Mouse (Mus musculus): ENCODE data around the gene Gm16253. TPM values are rescaled to one million over a fixed set of nuclear protein-coding genes. Genes with fewer than 3 reads are reported as not detected.
A peak's percentile ranks its signal among the peaks of the same experiment; 100 is the strongest.

Gm16253 gene
- polyA plus RNA-seq, 1 experiment from 2014 or later: 2.1 TPM

GRCm38 (mm10) chr3:96547389-96547960 is 29.3 kb upstream of the Gm16253 start:
- no peak overlapping the region for H3K4me3 ChIP-seq (replicated peaks)
- peaks cover 11% of the 10 kb centered on the region; the same call in 1 of the 2 replicates for H3K4me1 ChIP-seq
- no peak overlapping the region for H3K27ac ChIP-seq
- no peaks in the 10 kb centered on the region for H3K9me3 ChIP-seq (replicated peaks)
- H3K36me3 ChIP-seq: no peaks in the 10 kb centered on the region
- peaks cover 10% of the 10 kb centered on the region; the same call in 1 of the 2 replicates for H3K27me3 ChIP-seq
- no peak overlapping the region for H3K9ac ChIP-seq
- WGBS: 10% methylated on average over 14 of the region's 14 CpGs
- peak; percentile 65; the same call in 1 of the 2 replicates for ATAC-seq (replicated peaks; ENCODE audit: low FRiP score)
- peak overlapping the region; percentile 38 for H3K4me2 ChIP-seq

DNA sequence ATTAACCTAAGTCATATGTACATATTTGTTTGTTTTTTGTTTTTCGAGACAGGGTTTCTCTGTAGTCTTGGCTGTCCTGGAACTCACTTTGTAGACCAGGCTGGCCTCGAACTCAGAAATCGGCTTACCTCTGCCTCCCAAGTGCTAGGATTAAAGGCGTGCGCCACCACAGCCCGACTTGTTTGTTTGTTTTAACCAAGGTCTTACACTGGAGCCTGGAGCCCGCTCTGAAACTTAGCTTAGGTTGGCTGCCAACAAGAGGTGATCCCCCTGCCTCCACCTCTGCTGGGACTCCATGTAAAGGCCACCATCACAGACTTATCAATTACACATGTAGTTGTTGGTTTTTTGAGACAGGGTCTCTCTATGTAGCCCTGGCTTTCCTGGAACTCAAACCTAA is 28.0 kb upstream of the Gm16253 start:
- Histone ChIP-seq H3K9ac (no peak overlapping the region), H3K27ac (no peak overlapping the region), H3K4me2 (no peak overlapping the region), H3K4me1 (peaks cover 11% of the 10 kb centered on the region; the same call in 1 of the 2 replicates), H3K36me3 (no peaks in the 10 kb centered on the region), H3K9me3 (replicated peaks) (no peaks in the 10 kb centered on the region), H3K4me3 (replicated peaks) (no peak overlapping the region), H3K27me3 (peaks cover 10% of the 10 kb centered on the region; the same call in 1 of the 2 replicates)
- ATAC-seq (replicated peaks; ENCODE audit: low FRiP score): no peak
- 81% methylated on average over 7 of the region's 7 CpGs for WGBS

- H3K4me3 ChIP-seq (replicated peaks): no peak overlapping the region
- no peak overlapping the region for H3K4me2 ChIP-seq
- H3K9ac ChIP-seq: no peak overlapping the region
- H3K27ac ChIP-seq: no peak overlapping the region
- H3K4me1 ChIP-seq: peaks cover 11% of the 10 kb centered on the region; the same call in 1 of the 2 replicates
- no peaks in the 10 kb centered on the region for H3K36me3 ChIP-seq
- peaks cover 10% of the 10 kb centered on the region; the same call in 1 of the 2 replicates for H3K27me3 ChIP-seq
- H3K9me3 ChIP-seq (replicated peaks): no peaks in the 10 kb centered on the region
- no peak for ATAC-seq (replicated peaks; ENCODE audit: low FRiP score)
- WGBS: 81% methylated on average over 5 of the region's 5 CpGs
Measured at GRCm38 (mm10) chr3:96549346-96549745, 27.4 kb upstream of the Gm16253 start.

DNA sequence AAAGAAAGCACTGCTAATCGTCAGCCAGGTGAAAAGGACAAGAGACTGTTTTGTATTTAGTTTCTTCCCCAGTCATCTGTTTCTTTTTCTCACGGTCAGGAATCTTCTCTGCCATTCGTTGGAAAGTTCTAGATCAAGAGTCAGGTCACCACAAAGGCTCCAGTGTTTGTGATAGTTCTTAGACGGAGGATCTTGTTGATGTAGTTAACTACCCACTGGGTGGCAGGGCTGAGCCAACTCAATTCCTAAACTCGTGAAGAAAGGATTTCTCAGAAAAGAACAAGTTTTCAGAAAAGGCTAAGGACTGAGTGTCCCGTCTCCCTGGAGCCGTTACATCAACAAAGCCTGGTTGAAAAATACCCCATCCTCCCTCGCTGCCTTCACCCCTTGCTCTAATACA is 25.6 kb upstream of the Gm16253 start:
- Histone ChIP-seq H3K9me3 (replicated peaks) (no peaks in the 10 kb centered on the region), H3K4me3 (replicated peaks) (no peak overlapping the region), H3K9ac (no peak overlapping the region), H3K4me1 (peaks cover 25% of the 10 kb centered on the region), H3K36me3 (no peaks in the 10 kb centered on the region), H3K4me2 (no peak overlapping the region), H3K27ac (no peak overlapping the region), H3K27me3 (peaks cover 6% of the 10 kb centered on the region; the same call in 1 of the 2 replicates)
- ATAC-seq (replicated peaks; ENCODE audit: low FRiP score): no peak
- WGBS: 18% methylated on average over 8 of the region's 8 CpGs

DNA sequence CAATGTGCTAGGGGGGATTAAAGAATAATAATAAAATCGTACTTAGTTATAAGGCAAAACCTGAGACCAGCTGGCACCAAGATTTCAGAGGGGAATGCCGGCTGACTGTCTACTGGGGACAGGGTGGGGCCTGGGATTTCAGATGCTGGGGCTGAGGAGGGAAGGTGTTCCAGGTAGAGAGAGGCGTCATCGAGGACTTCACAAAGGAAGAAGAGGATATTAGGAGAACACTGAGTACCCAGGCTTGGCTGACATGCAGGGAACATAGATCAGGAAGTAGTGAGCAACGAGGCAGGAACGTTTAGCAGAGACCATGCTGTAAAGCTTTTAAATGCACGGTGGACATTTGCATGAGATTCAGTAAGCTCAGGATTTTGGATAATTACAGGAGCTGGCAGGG is 24.9 kb upstream of the Gm16253 start:
- 70% methylated on average over 7 of the region's 7 CpGs for WGBS
- peaks cover 3% of the 10 kb centered on the region; the same call in 1 of the 2 replicates for H3K27me3 ChIP-seq
- no peak overlapping the region for H3K9ac ChIP-seq
- H3K4me1 ChIP-seq: peaks cover 31% of the 10 kb centered on the region
- no peaks in the 10 kb centered on the region for H3K36me3 ChIP-seq
- no peaks in the 10 kb centered on the region for H3K9me3 ChIP-seq (replicated peaks)
- H3K4me2 ChIP-seq: no peak overlapping the region
- no peak overlapping the region for H3K4me3 ChIP-seq (replicated peaks)
- H3K27ac ChIP-seq: no peak overlapping the region
- ATAC-seq (replicated peaks; ENCODE audit: low FRiP score): no peak

DNA sequence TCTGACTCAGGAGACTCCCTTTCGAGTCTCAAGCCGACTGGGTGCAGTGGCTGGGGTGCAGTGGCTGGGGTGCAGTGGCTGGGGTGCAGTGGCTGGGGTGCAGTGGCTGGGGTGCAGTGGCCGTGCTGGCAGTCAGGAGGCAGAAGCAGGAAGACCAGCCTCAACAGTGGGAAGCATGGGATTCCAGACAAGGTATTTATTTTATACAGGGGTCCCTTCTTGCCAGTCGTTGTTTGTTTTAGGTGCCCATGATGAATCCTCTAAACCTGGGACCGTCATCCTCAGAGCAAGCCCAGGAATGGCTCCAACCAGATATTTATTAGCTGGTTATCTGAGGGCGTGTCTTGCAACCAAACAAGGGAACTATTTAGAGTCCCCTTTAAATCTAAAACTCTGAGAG is 23.2 kb upstream of the Gm16253 start:
- Histone ChIP-seq H3K4me3 (replicated peaks) (no peak overlapping the region), H3K27ac (no peak overlapping the region), H3K9me3 (replicated peaks) (no peaks in the 10 kb centered on the region), H3K36me3 (no peaks in the 10 kb centered on the region), H3K4me2 (no peak overlapping the region), H3K27me3 (no peaks in the 10 kb centered on the region), H3K9ac (no peak overlapping the region), H3K4me1 (peaks cover 31% of the 10 kb centered on the region)
- WGBS: 75% methylated on average over 6 of the region's 6 CpGs
- no peak for ATAC-seq (replicated peaks; ENCODE audit: low FRiP score)

DNA sequence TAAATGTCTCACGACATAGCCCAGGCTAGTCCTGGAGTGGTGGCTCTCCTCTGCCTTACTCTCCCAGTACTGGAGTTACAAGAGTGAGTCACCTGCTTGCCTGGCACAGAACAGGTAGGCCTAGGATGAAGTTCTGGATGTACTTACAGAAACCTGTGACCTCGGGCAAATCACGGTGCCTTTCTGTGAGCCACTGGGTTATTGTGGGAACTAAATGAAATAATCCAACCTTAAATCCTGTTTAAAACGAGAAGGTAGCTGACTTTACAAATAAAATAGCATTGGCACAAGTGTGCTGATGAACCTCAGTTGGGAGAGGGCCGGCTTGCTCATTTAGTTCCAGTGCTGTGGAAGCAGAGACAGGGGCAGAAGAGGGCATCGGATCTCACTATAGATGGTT is 22.5 kb upstream of the Gm16253 start:
- no peaks in the 10 kb centered on the region for H3K9me3 ChIP-seq (replicated peaks)
- H3K4me1 ChIP-seq: peaks cover 35% of the 10 kb centered on the region
- H3K9ac ChIP-seq: no peak overlapping the region
- H3K36me3 ChIP-seq: peaks cover 2% of the 10 kb centered on the region
- no peak overlapping the region for H3K27ac ChIP-seq
- H3K4me3 ChIP-seq (replicated peaks): no peak overlapping the region
- WGBS: 84% methylated on average over 6 of the region's 6 CpGs
- no peak for ATAC-seq (replicated peaks; ENCODE audit: low FRiP score)
- H3K4me2 ChIP-seq: no peak overlapping the region
- no peaks in the 10 kb centered on the region for H3K27me3 ChIP-seq

DNA sequence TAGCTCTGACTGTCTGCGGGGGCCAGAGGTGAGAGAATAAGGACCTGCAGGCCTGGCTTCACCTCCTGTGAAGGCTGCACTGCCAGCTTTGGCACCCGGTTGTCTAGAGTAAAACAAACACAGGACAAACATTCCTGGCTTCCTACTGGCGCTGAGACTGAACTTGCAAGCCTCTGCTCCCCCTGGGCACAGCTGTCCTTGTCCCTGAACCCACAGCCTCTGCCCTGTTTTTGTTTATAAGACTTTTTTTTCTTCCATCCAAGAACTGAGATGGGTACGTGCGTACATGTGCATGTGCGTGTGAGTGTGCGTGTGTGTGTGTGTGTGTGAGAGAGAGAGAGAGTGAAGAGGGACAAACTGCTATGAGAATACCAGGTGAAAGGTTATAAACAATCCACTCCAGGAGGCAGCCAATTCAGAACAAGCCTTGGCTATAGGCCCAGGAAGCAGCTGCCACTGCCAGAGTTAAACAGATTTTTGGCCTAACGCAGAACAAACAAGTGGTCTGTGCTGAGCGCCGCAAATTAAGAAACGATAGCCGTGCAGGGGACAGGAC is 21.7 kb upstream of the Gm16253 start:
- Histone ChIP-seq H3K36me3 (peaks cover 10% of the 10 kb centered on the region), H3K4me3 (replicated peaks) (no peak overlapping the region), H3K9me3 (replicated peaks) (no peaks in the 10 kb centered on the region), H3K27ac (peak overlapping the region; percentile 49), H3K4me1 (peaks cover 43% of the 10 kb centered on the region), H3K9ac (no peak overlapping the region), H3K4me2 (no peak overlapping the region), H3K27me3 (no peaks in the 10 kb centered on the region)
- ATAC-seq (replicated peaks; ENCODE audit: low FRiP score): no peak
- 39% methylated on average over 12 of the region's 12 CpGs for WGBS

GRCm38 (mm10) chr3:96555999-96556614 is 20.7 kb upstream of the Gm16253 start:
- ATAC-seq (replicated peaks; ENCODE audit: low FRiP score): no peak
- no peaks in the 10 kb centered on the region for H3K27me3 ChIP-seq
- H3K4me2 ChIP-seq: peak overlapping the region; percentile 78
- H3K27ac ChIP-seq: 0 out of 2 replicates have a peak overlapping the region, but pooled peaks have one; percentile 96
- 79% methylated on average over 15 of the region's 15 CpGs for WGBS
- no peaks in the 10 kb centered on the region for H3K9me3 ChIP-seq (replicated peaks)
- H3K36me3 ChIP-seq: peaks cover 20% of the 10 kb centered on the region
- H3K4me3 ChIP-seq (replicated peaks): 0 out of 2 replicates have a peak overlapping the region, but pooled peaks have one; percentile 63
- H3K4me1 ChIP-seq: peaks cover 53% of the 10 kb centered on the region
- H3K9ac ChIP-seq: no peak overlapping the region

DNA sequence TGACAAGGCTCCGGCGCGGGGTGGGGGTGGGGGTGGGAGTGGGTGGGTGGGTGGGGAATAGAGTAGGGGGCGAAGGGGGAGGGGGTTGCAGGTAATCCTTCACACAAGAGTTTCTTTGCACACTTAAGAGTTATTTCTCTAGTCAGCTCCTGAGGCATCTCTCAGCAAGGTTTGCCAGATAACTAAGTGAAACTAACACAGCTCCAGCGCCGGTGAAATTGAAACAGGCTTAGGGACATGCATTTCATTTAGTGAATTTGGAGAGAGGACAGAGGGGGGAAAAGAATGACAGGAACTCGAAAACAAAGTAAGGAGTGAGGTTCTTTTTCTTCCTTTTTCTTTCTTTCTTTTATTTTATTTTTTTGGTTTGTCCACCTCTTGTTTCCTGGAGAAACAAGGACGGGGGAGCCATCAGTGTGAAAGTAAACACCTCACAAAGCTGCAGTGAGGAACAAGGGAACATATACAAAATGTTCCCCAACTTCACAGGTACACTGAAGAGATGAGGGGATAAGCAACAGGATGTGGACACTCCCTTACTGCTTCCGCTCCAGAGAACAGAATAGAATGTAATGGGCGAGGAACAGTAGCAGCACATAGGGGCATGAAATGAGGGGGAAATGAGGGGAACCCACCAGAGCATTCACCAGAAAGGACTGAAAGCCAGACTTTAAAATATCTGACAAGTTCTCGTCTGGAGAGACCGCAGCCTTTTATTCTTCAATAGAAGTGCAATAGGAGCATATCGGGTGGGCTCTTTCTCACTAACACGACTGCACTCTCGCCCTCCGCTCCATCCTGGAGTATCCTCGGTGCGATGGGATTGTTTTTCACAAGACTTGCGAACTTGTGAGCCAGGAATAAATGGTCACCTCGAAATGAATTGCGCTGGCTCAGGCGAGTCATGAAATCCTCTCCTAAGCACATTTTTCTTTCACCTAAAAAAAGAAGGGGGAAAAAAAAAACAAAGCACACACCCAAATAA is 19.8 kb upstream of the Gm16253 start:
- Histone ChIP-seq H3K27me3 (no peaks in the 10 kb centered on the region), H3K4me1 (peaks cover 53% of the 10 kb centered on the region), H3K36me3 (peaks cover 25% of the 10 kb centered on the region), H3K27ac (peak overlapping the region; percentile 96), H3K9ac (peak overlapping the region; percentile 52), H3K9me3 (replicated peaks) (no peaks in the 10 kb centered on the region), H3K4me3 (replicated peaks) (peak overlapping the region; percentile 63), H3K4me2 (peak overlapping the region; percentile 78)
- 9% methylated on average over 22 of the region's 22 CpGs for WGBS
- no peak for ATAC-seq (replicated peaks; ENCODE audit: low FRiP score)

DNA sequence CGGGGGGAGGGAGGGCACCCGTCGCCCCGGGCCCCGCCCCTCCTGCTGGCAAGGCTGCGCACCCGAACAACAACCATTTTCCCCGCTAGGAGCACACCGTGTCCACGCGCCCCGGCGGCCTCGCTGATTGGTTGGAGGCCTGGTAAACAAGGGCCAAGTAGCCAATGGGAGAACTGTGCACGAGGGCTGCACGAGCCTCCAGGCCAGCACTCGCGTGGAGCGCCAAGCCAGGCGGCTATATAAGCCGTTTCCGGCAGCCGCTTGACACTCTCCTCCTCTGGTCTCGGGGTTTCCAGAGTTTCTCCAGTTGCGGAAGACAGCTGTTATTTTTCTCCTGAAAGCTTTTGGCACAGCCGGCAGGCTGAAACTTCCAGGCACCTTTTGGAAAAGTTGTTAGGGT is 19.1 kb upstream of the Gm16253 start, which contains the start of gene Txnip:
Gene Txnip (plus strand): TSS at position 264 of the 400 bp plus-strand sequence.
- under 1% methylated on average over 26 of the region's 26 CpGs for WGBS
- peak; percentile 98 for ATAC-seq (replicated peaks; ENCODE audit: low FRiP score)

More for the DNA sequence above, 19.1 kb upstream of the Gm16253 start, which contains the start of gene Txnip:
- Histone ChIP-seq H3K27ac (peak within 1 kb of the TSS; percentile 96), H3K9me3 (replicated peaks) (no peaks in the 10 kb centered on the region), H3K4me3 (replicated peaks) (peak within 1 kb of the TSS; percentile 63), H3K9ac (peak within 1 kb of the TSS; percentile 68), H3K36me3 (peaks cover 25% of the 10 kb centered on the region), H3K4me2 (peak within 1 kb of the TSS; percentile 78), H3K27me3 (no peaks in the 10 kb centered on the region), H3K4me1 (peaks cover 59% of the 10 kb centered on the region)
